ENCODE assay signal across 34 mouse cellular contexts in genomic region chr3:84157011-84157410, GRCm38 (mm10). TPM values are rescaled to one million over a fixed set of nuclear protein-coding genes. Genes with fewer than 3 reads are reported as not detected.
A peak's percentile ranks its signal among the peaks of the same experiment; 100 is the strongest.
DNase-seq lines count a peak whose midpoint lies in the region; ATAC-seq lines count a peak whose summit lies in the region.
"Had no signal": no experiment of that assay in that cellular context is flagged by ENCODE, and none has a peak within 500 bp of the region (broad histone marks: within the 10 kb centered on the region; RNA-seq: fewer than 3 reads in every experiment).

No protein-coding gene starts in this region.

- H3K4me2 ChIP-seq in embryonic facial prominence, embryonic 14.5 days (ENCODE audit: low read depth, low read length) = no peak overlapping the region
- H3K4me2 ChIP-seq: forebrain, embryonic 13.5 days; heart, embryonic 13.5 days; hindbrain, embryonic 15.5 days; midbrain, embryonic 15.5 days had no signal

- H3K9ac ChIP-seq in embryonic facial prominence, embryonic 14.5 days (ENCODE audit: low read depth, low read length) = no peak overlapping the region
- H3K9ac ChIP-seq: forebrain, embryonic 13.5 days; heart, embryonic 13.5 days; hindbrain, embryonic 15.5 days; liver, embryonic 14.5 days; midbrain, embryonic 15.5 days had no signal

- 73% methylated on average over 4 of the region's 4 CpGs for WGBS in heart, embryonic 10.5 days
- 28% methylated on average over 4 of the region's 4 CpGs for WGBS in embryonic facial prominence, embryonic 14.5 days

- DNase-seq in embryo, embryonic 10 days (ENCODE audit: low spot score) = peak; percentile 18
- DNase-seq in embryo, embryonic 9.5 days (ENCODE audit: extremely low spot score) = no peak
- peak; percentile 30 for DNase-seq in heart, embryonic 10.5 days (ENCODE audit: low spot score)
- no peak for DNase-seq in heart, postnatal 14 days
- peak; percentile 54 for DNase-seq in 3T3-L1 (ENCODE audit: low read depth, low spot score)
- DNase-seq in embryonic facial prominence, embryonic 14.5 days (ENCODE audit: low spot score) = peak; percentile 59
- no peak for DNase-seq in retina, postnatal 1 day
- no peak for DNase-seq in kidney, postnatal 36 days
- DNase-seq: adrenal gland, postnatal 25 days; cerebellum, adult 18-20 months; cerebellum, postnatal 10 days; gastrocnemius, postnatal 25 days; heart, adult 18-20 months; heart, postnatal 10 days; kidney, adult 18-20 months; kidney, postnatal 4 days; layer of hippocampus, adult 9-11 months; liver; lung, adult 2 months; lung, postnatal 14 days; right cerebral cortex, postnatal 14 days; thymus, adult 18-20 months; thymus, postnatal 25 days had no signal

- no peaks in the 10 kb centered on the region for H3K9me3 ChIP-seq in heart, embryonic 10.5 days
- H3K9me3 ChIP-seq in embryonic facial prominence, embryonic 14.5 days (ENCODE audit: control insufficient read depth, low read length) = no peaks in the 10 kb centered on the region
- H3K9me3 ChIP-seq: forebrain, embryonic 13.5 days; heart, embryonic 13.5 days; hindbrain, embryonic 10.5 days; hindbrain, embryonic 15.5 days; midbrain, embryonic 15.5 days had no signal

- intact Hi-C loops in heart, postnatal 14 days (cut with DNase I) = loop anchor here (5.0 to 10.0 kb wide), 2 partner anchors 120 to 212 kb away; no protein-coding TSS in a partner anchor

- no peak overlapping the region for H3K4me3 ChIP-seq in heart, embryonic 10.5 days
- no peak overlapping the region for H3K4me3 ChIP-seq in embryonic facial prominence, embryonic 14.5 days (ENCODE audit: low read depth, low read length)
- H3K4me3 ChIP-seq: forebrain, embryonic 13.5 days; heart, embryonic 13.5 days; hindbrain, embryonic 10.5 days; hindbrain, embryonic 15.5 days; midbrain, embryonic 15.5 days had no signal

- no peaks in the 10 kb centered on the region for H3K36me3 ChIP-seq in heart, embryonic 10.5 days
- 0 out of 2 replicates have a peak, but pooled peaks cover 14% of the 10 kb centered on the region for H3K36me3 ChIP-seq in embryonic facial prominence, embryonic 14.5 days (ENCODE audit: control insufficient read depth, insufficient read depth, low read length)

- H3K27ac ChIP-seq in heart, embryonic 10.5 days = no peak overlapping the region
- H3K27ac ChIP-seq in embryonic facial prominence, embryonic 14.5 days (replicated peaks; ENCODE audit: low read depth, low read length) = no peak overlapping the region
- H3K27ac ChIP-seq: forebrain, embryonic 13.5 days; heart, embryonic 13.5 days; hindbrain, embryonic 10.5 days; hindbrain, embryonic 15.5 days; liver, embryonic 14.5 days; midbrain, embryonic 15.5 days; stomach, postnatal 0 days had no signal

- ATAC-seq in embryonic facial prominence, embryonic 14.5 days (ENCODE audit: low read depth) = no peak
- ATAC-seq: forebrain, embryonic 13.5 days; midbrain, embryonic 15.5 days had no signal

- peaks cover 12% of the 10 kb centered on the region for H3K4me1 ChIP-seq in heart, embryonic 10.5 days
- H3K4me1 ChIP-seq in embryonic facial prominence, embryonic 14.5 days (ENCODE audit: control insufficient read depth, insufficient read depth, low read length) = 0 out of 2 replicates have a peak, but pooled peaks cover 12% of the 10 kb centered on the region

- no peaks in the 10 kb centered on the region for H3K27me3 ChIP-seq in heart, embryonic 10.5 days (ENCODE audit: insufficient read depth, poor library complexity, severe bottlenecking)
- H3K27me3 ChIP-seq in embryonic facial prominence, embryonic 14.5 days (replicated peaks; ENCODE audit: control insufficient read depth, insufficient read depth, low read length) = no peaks in the 10 kb centered on the region
- H3K27me3 ChIP-seq: forebrain, embryonic 13.5 days; heart, embryonic 13.5 days; hindbrain, embryonic 15.5 days; midbrain, embryonic 15.5 days had no signal

RNA-seq across cellular contexts. Expression of gene Mnd1, which starts 1.4 kb away (rescaled TPM):
- 10.0 and 14.0 TPM in 2 replicates for polyA plus RNA-seq in heart, embryonic 10.5 days (2016; fragmentation: Nextera tagmentation; extraction: Ambion mirVana)
- total RNA-seq in heart, postnatal 14 days (2021) = 1 to 10 TPM; 4.0 to 6.5 TPM
- polyA plus RNA-seq in embryonic facial prominence, embryonic 14.5 days (2014; fragmentation: Nextera tagmentation; extraction: Ambion mirVana) = 11.5 and 11.8 TPM in 2 replicates
- polyA plus RNA-seq: small intestine, adult 2 months had no signal

RNA-seq across cellular contexts. Expression of gene Gm6525, which starts 16.9 kb away (rescaled TPM):
- polyA plus RNA-seq in heart, embryonic 10.5 days (2016; fragmentation: Nextera tagmentation; extraction: Ambion mirVana) = 0.14 and 0.25 TPM in 2 replicates
- total RNA-seq in heart, postnatal 14 days (2021) = not detected
- 0.50 and 0.60 TPM in 2 replicates for polyA plus RNA-seq in embryonic facial prominence, embryonic 14.5 days (2014; fragmentation: Nextera tagmentation; extraction: Ambion mirVana)
- total RNA-seq: common myeloid progenitor, adult 5-6 weeks; gastrocnemius, adult 18-20 months; gastrocnemius, postnatal 25 days; heart, adult 18-20 months; left cerebral cortex, postnatal 10 days had no signal
- polyA plus RNA-seq: lung, adult 2 months; small intestine, adult 2 months had no signal

Comparison
In these comparisons a context has a peak if more than half of its experiments do, and no peak if none do; other contexts are left out.
1. DNase-seq: peak in embryo, embryonic 10 days (single experiment), heart, embryonic 10.5 days (single experiment), 3T3-L1 (single experiment) and embryonic facial prominence, embryonic 14.5 days (single experiment); none in embryo, embryonic 9.5 days (single experiment), heart, postnatal 14 days (0 of 2), retina, postnatal 1 day (single experiment) and kidney, postnatal 36 days (0 of 2).